Mouse (Mus musculus) granulocyte monocyte progenitor cell, adult 5-6 weeks (primary cell): ENCODE data around the gene Grid2. TPM values are rescaled to one million over a fixed set of nuclear protein-coding genes. Genes with fewer than 3 reads are reported as not detected.

Experiments used
- ATAC-seq: replicated peaks from 2 replicates; pipeline ENCODE4 v1.8.0; 2016; ENCODE audit warnings: mild to moderate bottlenecking, moderate TSS enrichment, inconsistent platforms; ENCODE audit not compliant: poor library complexity, severe bottlenecking
- total RNA-seq, 2 experiments: library from RNA; stranded (forward) in 1 of 2; stranded (reverse) in 1 of 2; fragments of 200-712, 200-1000 nt in 1 of 2; fragments of >200 nt in 1 of 2; fragmentation: Nextera tagmentation in 1 of 2; gene quantifications; 2 replicates each; pipeline ENCODE4 v1.2.3; 2014 to 2017

Grid2 gene
- total RNA-seq, 2 experiments from 2014 or later = not detected

- no peak for ATAC-seq
These were observed 1024.3 kb downstream of the Grid2 start for GRCm38 (mm10) chr6:64279927-64280326.

- ATAC-seq = no peak
These were observed 1038.1 kb downstream of the Grid2 start for GRCm38 (mm10) chr6:64293761-64294160.

DNA sequence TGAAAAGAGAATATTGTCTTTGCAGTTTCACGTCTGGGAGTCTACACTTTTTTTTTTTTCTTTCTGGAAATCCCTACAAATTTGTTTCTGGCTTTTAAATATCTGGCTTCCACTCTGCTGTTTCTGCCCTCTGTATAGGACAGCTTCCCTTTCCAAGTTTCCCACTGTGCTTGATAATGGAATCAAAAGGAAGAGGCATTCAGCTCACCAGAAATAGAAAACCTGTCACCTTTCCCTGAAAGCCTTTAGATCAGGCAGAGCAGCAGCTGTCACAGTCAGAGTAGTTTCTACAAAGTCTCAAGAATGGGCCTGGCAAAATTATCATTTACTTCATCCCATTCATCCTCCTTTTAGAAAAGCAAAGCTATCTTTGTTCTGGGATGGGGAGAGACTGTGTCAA is 1042.0 kb downstream of the Grid2 start:
- no peak for ATAC-seq

GRCm38 (mm10) chr6:64304709-64305476 is 1049.2 kb downstream of the Grid2 start:
- no peak for ATAC-seq

DNA sequence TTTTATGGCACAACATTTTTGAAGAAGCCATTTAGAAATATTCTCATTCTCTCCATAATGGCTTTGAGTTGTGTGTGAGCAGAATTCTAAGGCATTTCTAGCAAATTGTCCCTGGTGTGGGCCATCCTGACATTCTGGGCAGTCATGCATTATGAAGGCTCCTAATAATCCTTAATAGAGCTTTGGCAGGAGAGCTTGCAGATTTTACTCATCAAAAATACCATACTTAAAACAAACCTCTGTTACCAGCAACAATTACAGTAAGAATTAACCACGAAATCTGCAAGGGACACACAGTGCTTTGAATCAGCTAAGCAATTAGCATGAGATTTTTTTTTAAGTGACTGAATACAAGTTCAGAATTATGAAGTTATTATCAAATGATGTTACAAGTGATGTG is 1053.0 kb downstream of the Grid2 start:
- ATAC-seq = no peak

DNA sequence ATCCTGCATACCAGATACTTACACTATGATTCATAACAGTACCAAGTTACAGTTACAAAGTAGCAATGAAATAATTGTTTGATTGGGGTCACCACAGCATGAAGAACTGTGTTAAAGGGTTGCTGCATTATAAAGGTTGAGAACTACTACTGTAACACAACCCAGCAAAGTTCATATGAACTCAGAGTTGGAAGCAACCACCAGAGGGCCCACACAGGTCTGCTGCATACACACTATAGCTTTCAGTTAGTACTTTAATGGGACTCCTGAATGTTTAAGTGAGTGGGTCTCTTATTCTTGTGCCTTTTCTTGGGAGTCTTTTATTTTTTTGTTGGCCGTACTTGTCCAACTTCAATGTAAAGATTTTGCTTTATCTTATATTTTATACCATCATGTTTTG is 1057.5 kb downstream of the Grid2 start:
- ATAC-seq = no peak

- no peak for ATAC-seq
These were observed 1071.3 kb downstream of the Grid2 start for GRCm38 (mm10) chr6:64326936-64327335.

GRCm38 (mm10) chr6:64327876-64328275 is 1072.2 kb downstream of the Grid2 start:
- no peak for ATAC-seq

DNA sequence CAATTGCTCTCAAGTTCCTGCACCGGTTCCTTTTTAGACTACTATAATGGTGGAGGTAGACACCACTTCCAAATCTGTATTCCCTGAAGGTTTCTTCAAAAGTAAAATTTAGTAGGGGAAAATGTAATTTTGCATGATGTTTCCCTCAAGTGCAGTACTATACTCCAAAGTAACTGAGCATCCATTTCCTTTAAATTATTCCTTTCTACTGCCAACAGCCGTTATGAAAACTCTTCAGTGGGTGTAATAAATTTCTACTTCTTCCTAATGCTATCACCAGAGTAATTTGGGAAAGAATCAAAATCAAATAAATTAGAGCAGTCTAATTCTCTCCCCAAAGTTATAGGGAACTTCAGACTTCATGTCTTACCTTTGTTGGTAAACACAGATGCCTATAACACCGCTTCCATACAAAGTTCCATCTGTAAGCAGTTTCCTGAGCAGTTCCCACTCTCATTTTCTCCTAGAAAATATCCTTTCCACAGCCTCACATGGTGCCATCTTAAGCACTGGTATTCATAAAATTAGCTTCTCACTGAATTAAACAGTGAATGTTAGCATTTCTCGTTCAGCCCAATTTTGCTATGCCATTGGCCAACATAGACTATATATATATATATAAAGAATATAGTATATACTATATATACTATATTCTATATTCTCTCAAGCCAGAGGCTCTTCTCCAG is 1142.9 kb downstream of the Grid2 start:
- no peak for ATAC-seq

GRCm38 (mm10) chr6:64427658-64428057 is 1172.0 kb downstream of the Grid2 start:
- ATAC-seq = no peak

GRCm38 (mm10) chr6:64428898-64429297 is 1173.2 kb downstream of the Grid2 start:
- no peak for ATAC-seq

DNA sequence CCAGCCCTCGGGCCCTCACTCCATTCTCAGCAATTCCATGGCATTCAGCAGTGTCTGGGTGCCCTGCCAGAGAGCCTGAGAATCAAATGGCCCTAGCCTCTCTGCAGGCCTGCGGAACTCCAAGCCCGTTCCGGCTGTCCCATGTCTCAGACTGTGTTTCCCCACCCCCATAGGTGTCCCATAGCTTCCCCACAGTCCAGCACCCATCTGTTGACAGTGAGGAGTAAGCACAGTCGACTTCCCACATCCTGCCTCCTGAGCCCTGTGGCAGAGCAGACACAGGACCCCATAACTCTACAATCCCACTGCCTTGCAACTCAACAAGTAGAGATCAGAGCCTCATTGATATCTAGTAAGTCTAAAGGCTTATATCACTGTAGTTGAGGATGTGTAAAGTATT is 1192.5 kb downstream of the Grid2 start:
- ATAC-seq = no peak

DNA sequence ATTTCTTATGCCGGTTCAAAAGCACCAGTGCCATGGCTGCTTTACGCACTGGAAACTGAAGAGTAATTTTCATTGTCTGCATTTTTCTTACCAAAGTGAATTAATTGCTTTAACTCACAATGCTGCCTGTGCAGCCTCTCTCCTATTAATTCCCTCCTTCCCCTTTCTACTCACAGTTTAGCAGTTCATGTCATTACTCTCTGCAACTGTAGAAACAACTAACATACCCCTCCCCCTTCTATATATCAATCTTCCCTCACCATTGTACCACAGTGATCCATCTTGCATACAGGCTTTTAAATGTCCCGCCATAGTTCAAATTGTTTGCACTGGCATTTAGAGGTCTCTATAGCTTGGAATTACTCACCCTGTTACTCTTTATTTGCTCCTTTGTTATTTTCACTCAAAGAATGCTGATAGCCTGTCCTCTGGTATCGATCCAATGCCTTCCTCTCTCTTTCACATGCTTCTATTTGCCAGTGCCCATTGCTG is 1193.2 kb downstream of the Grid2 start:
- ATAC-seq = no peak

GRCm38 (mm10) chr6:64450770-64451169 is 1195.1 kb downstream of the Grid2 start:
- no peak for ATAC-seq

GRCm38 (mm10) chr6:64479884-64480283 is 1224.2 kb downstream of the Grid2 start:
- no peak for ATAC-seq

GRCm38 (mm10) chr6:64480592-64480991 is 1224.9 kb downstream of the Grid2 start:
- no peak for ATAC-seq

- no peak for ATAC-seq
These were observed 1234.8 kb downstream of the Grid2 start for GRCm38 (mm10) chr6:64490313-64491067.

DNA sequence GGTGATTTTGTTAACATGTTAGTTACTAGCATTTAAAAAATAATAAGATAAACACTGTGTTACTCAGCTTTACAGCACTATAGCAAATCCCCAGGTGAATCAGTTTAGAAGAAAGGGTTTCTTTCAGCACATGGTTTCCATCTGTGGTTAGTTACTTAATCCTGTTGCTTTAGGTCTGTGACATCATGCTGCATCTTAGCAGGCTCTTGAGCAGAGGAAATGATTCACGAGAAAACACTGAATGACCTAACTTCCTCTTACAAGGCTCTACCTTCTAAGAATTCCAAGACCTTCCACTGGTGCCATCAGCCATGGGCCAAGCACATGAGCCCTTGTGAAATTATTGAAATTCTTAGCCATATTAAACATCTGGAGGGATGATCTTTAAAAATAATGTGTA is 1248.7 kb downstream of the Grid2 start:
- ATAC-seq = no peak

DNA sequence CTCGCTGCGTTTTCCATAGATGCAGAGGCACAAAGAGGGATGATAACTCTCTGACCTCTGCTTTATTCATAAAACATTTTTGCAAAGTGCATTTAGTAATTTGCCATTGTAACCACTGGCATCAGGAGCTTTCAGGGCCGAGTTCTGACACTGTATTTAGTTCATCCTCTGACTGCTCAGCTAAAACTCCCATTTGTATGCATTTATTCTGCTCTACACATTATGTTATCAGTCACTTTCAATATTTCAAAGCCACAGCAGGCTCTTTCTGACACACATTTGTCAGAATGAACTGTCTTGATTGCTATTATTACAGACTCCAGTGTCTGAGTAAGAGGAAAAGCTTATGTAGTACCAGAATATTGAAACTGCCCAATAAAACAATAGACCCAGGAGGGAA is 1286.5 kb downstream of the Grid2 start:
- ATAC-seq = no peak

DNA sequence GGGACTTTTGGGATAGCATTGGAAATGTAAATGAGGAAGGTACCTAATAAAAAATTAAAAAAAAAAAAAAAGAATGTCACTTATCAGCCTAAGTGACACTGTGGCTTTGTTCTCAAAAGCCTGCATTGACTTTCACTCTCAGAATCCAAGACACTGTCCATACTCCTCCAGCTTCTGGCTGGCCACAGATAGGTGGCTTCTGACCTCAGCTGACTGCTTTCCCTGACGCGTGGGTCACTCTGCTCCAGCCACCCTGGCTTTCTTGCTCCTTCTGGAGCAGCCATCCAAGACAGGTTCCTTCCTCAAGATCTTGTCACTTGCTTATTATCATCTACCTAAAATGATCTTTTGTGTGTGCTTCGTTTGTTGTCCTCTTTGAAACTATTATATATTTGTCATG is 1298.0 kb downstream of the Grid2 start:
- no peak for ATAC-seq

DNA sequence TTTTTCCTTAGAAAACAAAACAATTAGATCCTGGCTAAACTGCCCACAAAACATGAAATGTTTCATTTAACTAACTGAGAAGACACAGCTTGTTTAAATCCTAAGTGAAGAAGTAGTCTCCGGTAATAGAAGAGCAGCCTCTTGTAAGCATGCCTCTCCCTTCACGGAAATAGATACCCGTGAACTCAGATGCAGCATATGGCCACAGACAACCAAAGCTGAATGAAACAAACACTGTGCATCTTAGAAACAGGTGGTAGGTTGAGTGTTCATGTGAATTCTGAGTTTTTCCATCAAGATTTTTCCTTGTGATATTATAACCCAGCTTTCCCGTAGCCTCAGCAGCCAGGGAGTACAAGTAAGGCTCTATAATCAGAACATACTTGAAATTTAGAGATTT is 1299.5 kb downstream of the Grid2 start:
- no peak for ATAC-seq
